Mouse (Mus musculus): Measurements from ENCODE around the gene Tent2. TPM values are rescaled to one million over a fixed set of nuclear protein-coding genes. Genes with fewer than 3 reads are reported as not detected.

The Tent2 gene
- total RNA-seq, 1 experiment: 27.9 TPM

- Histone ChIP-seq H3K4me3 (ENCODE audit: insufficient read depth in 1 of 2, low read depth in 1 of 2, low read length in 2 of 2, poor library complexity in 1 of 2, severe bottlenecking in 1 of 2) (no peak overlapping the region), H3K9ac (ENCODE audit: insufficient read depth, low read depth, low read length, poor library complexity, severe bottlenecking) (no peak overlapping the region), H3K27ac (ENCODE audit: insufficient read depth, low read depth, low read length, poor library complexity, severe bottlenecking) (no peak overlapping the region), H3K4me1 (ENCODE audit: control insufficient read depth in 2 of 2, insufficient read depth in 2 of 2, low read length in 2 of 2, poor library complexity in 1 of 2) (no peaks in the 10 kb centered on the region), H3K9me3 (ENCODE audit: control insufficient read depth, insufficient read depth, low read depth, low read length) (no peaks in the 10 kb centered on the region), H3K36me3 (ENCODE audit: control insufficient read depth, insufficient read depth, low read length, poor library complexity, severe bottlenecking) (no peaks in the 10 kb centered on the region)
- no peak for TF ChIP-seq CHD2 (IDR thresholded peaks at IDR 0.05; ENCODE audit: low read depth, low read length)
- no peak for TF ChIP-seq ZC3H11A (IDR thresholded peaks at IDR 0.05; ENCODE audit: borderline replicate concordance, low read depth, low read length)
- TF ChIP-seq HCFC1 (IDR thresholded peaks at IDR 0.05; ENCODE audit: borderline replicate concordance, insufficient read depth, low read length): no peak
- no peak for TF ChIP-seq ZNF384 (IDR thresholded peaks at IDR 0.05; ENCODE audit: low read depth, low read length)
- no peak for TF ChIP-seq MAFK (IDR thresholded peaks at IDR 0.05; ENCODE audit: insufficient read depth, low read depth, low read length)
- in situ Hi-C loops (cut with MboI; ENCODE audit: low sequenced_read_pairs in 2 of 2, unreplicated experiment in 2 of 2): loop anchor here in 1 of 2 experiments (25.0 kb wide), 1 partner anchor 251 kb away; no protein-coding TSS in a partner anchor
- DNase-seq (ENCODE audit: low read depth, low spot score): no peak
Measured at GRCm38 (mm10) chr13:93237677-93238398, 45.7 kb upstream of the Tent2 start.

GRCm38 (mm10) chr13:93234267-93235039 is 42.3 kb upstream of the Tent2 start:
- no peak overlapping the region for H3K9ac ChIP-seq (ENCODE audit: insufficient read depth, low read depth, low read length, poor library complexity, severe bottlenecking)
- no peak for DNase-seq (ENCODE audit: low read depth, low spot score)
- H3K27ac ChIP-seq (ENCODE audit: insufficient read depth, low read depth, low read length, poor library complexity, severe bottlenecking): no peak overlapping the region
- H3K4me1 ChIP-seq (ENCODE audit: control insufficient read depth in 2 of 2, insufficient read depth in 2 of 2, low read length in 2 of 2, poor library complexity in 1 of 2): no peaks in the 10 kb centered on the region
- H3K4me3 ChIP-seq (ENCODE audit: insufficient read depth in 1 of 2, low read depth in 1 of 2, low read length in 2 of 2, poor library complexity in 1 of 2, severe bottlenecking in 1 of 2): no peak overlapping the region
- in situ Hi-C loops (cut with MboI; ENCODE audit: low sequenced_read_pairs in 2 of 2, unreplicated experiment in 2 of 2): loop anchor here in 1 of 2 experiments (25.0 kb wide), 1 partner anchor 247 kb away; no protein-coding TSS in a partner anchor
- H3K36me3 ChIP-seq (ENCODE audit: control insufficient read depth, insufficient read depth, low read length, poor library complexity, severe bottlenecking): no peaks in the 10 kb centered on the region
- H3K9me3 ChIP-seq (ENCODE audit: control insufficient read depth, insufficient read depth, low read depth, low read length): no peaks in the 10 kb centered on the region
- TF ChIP-seq CHD2 (IDR thresholded peaks at IDR 0.05; ENCODE audit: low read depth, low read length) (no peak), HCFC1 (IDR thresholded peaks at IDR 0.05; ENCODE audit: borderline replicate concordance, insufficient read depth, low read length) (no peak), ZNF384 (IDR thresholded peaks at IDR 0.05; ENCODE audit: low read depth, low read length) (no peak), MAFK (IDR thresholded peaks at IDR 0.05; ENCODE audit: insufficient read depth, low read depth, low read length) (no peak), ZC3H11A (IDR thresholded peaks at IDR 0.05; ENCODE audit: borderline replicate concordance, low read depth, low read length) (no peak)

- H3K27ac ChIP-seq (ENCODE audit: insufficient read depth, low read depth, low read length, poor library complexity, severe bottlenecking): no peak overlapping the region
- TF ChIP-seq MAFK (IDR thresholded peaks at IDR 0.05; ENCODE audit: insufficient read depth, low read depth, low read length): no peak
- no peaks in the 10 kb centered on the region for H3K36me3 ChIP-seq (ENCODE audit: control insufficient read depth, insufficient read depth, low read length, poor library complexity, severe bottlenecking)
- in situ Hi-C loops (cut with MboI; ENCODE audit: low sequenced_read_pairs in 2 of 2, unreplicated experiment in 2 of 2): loop anchor here in 1 of 2 experiments (25.0 kb wide), 1 partner anchor 245 kb away; no protein-coding TSS in a partner anchor
- H3K4me3 ChIP-seq (ENCODE audit: insufficient read depth in 1 of 2, low read depth in 1 of 2, low read length in 2 of 2, poor library complexity in 1 of 2, severe bottlenecking in 1 of 2): no peak overlapping the region
- no peak for DNase-seq (ENCODE audit: low read depth, low spot score)
- no peak overlapping the region for H3K9ac ChIP-seq (ENCODE audit: insufficient read depth, low read depth, low read length, poor library complexity, severe bottlenecking)
- H3K9me3 ChIP-seq (ENCODE audit: control insufficient read depth, insufficient read depth, low read depth, low read length): no peaks in the 10 kb centered on the region
- H3K4me1 ChIP-seq (ENCODE audit: control insufficient read depth in 2 of 2, insufficient read depth in 2 of 2, low read length in 2 of 2, poor library complexity in 1 of 2): no peaks in the 10 kb centered on the region
Measured at GRCm38 (mm10) chr13:93232335-93232734, 40.1 kb upstream of the Tent2 start.

- H3K36me3 ChIP-seq (ENCODE audit: control insufficient read depth, insufficient read depth, low read length, poor library complexity, severe bottlenecking): no peaks in the 10 kb centered on the region
- H3K4me3 ChIP-seq (ENCODE audit: insufficient read depth in 1 of 2, low read depth in 1 of 2, low read length in 2 of 2, poor library complexity in 1 of 2, severe bottlenecking in 1 of 2): no peak overlapping the region
- no peak overlapping the region for H3K27ac ChIP-seq (ENCODE audit: insufficient read depth, low read depth, low read length, poor library complexity, severe bottlenecking)
- TF ChIP-seq MAFK (IDR thresholded peaks at IDR 0.05; ENCODE audit: insufficient read depth, low read depth, low read length): no peak
- TF ChIP-seq CHD2 (IDR thresholded peaks at IDR 0.05; ENCODE audit: low read depth, low read length): no peak
- no peak for TF ChIP-seq ZNF384 (IDR thresholded peaks at IDR 0.05; ENCODE audit: low read depth, low read length)
- TF ChIP-seq ZC3H11A (IDR thresholded peaks at IDR 0.05; ENCODE audit: borderline replicate concordance, low read depth, low read length): no peak
- no peak for TF ChIP-seq HCFC1 (IDR thresholded peaks at IDR 0.05; ENCODE audit: borderline replicate concordance, insufficient read depth, low read length)
- DNase-seq (ENCODE audit: low read depth, low spot score): no peak
- no peaks in the 10 kb centered on the region for H3K4me1 ChIP-seq (ENCODE audit: control insufficient read depth in 2 of 2, insufficient read depth in 2 of 2, low read length in 2 of 2, poor library complexity in 1 of 2)
- no peak overlapping the region for H3K9ac ChIP-seq (ENCODE audit: insufficient read depth, low read depth, low read length, poor library complexity, severe bottlenecking)
- no peaks in the 10 kb centered on the region for H3K9me3 ChIP-seq (ENCODE audit: control insufficient read depth, insufficient read depth, low read depth, low read length)
- in situ Hi-C loops (cut with MboI; ENCODE audit: low sequenced_read_pairs in 2 of 2, unreplicated experiment in 2 of 2): loop anchor here in 1 of 2 experiments (25.0 kb wide), 1 partner anchor 244 kb away; no protein-coding TSS in a partner anchor
Measured at GRCm38 (mm10) chr13:93231016-93231415, 38.8 kb upstream of the Tent2 start.
